Mouse (Mus musculus): ENCODE measurements around the gene Ice1.

The Ice1 gene

GRCm38 (mm10) chr13:70637282-70637661 lies at the start of gene Ice1:
Ice1 (minus strand) TSS chr13:70637634.
- DNase-seq (ENCODE audit: low read depth, low spot score) = peak; percentile 28

GRCm38 (mm10) chr13:70685825-70686224 lies 48.4 kb upstream of the Ice1 start:
- no peak for DNase-seq (ENCODE audit: low read depth, low spot score)

- peak; percentile 26 for DNase-seq (ENCODE audit: low read depth, low spot score)
These were observed 47.7 kb upstream of the Ice1 start for GRCm38 (mm10) chr13:70684976-70685609.

- no peak for DNase-seq (ENCODE audit: low read depth, low spot score)
These were observed 44.2 kb upstream of the Ice1 start for GRCm38 (mm10) chr13:70681411-70682183.

- DNase-seq (ENCODE audit: low read depth, low spot score) = no peak
These were observed 42.9 kb upstream of the Ice1 start for GRCm38 (mm10) chr13:70680316-70680715.

GRCm38 (mm10) chr13:70677689-70678088 lies 40.3 kb upstream of the Ice1 start:
- DNase-seq (ENCODE audit: low read depth, low spot score) = no peak

- DNase-seq (ENCODE audit: low read depth, low spot score) = no peak
These were observed 39.1 kb upstream of the Ice1 start for GRCm38 (mm10) chr13:70676243-70677183.

- no peak for DNase-seq (ENCODE audit: low read depth, low spot score)
These were observed 37.6 kb upstream of the Ice1 start for GRCm38 (mm10) chr13:70674998-70675397.

- DNase-seq (ENCODE audit: low read depth, low spot score) = no peak
These were observed 32.6 kb upstream of the Ice1 start for GRCm38 (mm10) chr13:70670080-70670479.

- DNase-seq (ENCODE audit: low read depth, low spot score) = no peak
These were observed 22.3 kb upstream of the Ice1 start for GRCm38 (mm10) chr13:70659715-70660114.

GRCm38 (mm10) chr13:70656741-70657140 lies 19.3 kb upstream of the Ice1 start:
- no peak for DNase-seq (ENCODE audit: low read depth, low spot score)

- no peak for DNase-seq (ENCODE audit: low read depth, low spot score)
These were observed 18.9 kb upstream of the Ice1 start for GRCm38 (mm10) chr13:70656329-70656728.

- no peak for DNase-seq (ENCODE audit: low read depth, low spot score)
These were observed 18.1 kb upstream of the Ice1 start for GRCm38 (mm10) chr13:70655570-70655969.

GRCm38 (mm10) chr13:70654091-70654770 lies 16.8 kb upstream of the Ice1 start:
- peak; percentile 58 for DNase-seq (ENCODE audit: low read depth, low spot score)

GRCm38 (mm10) chr13:70653457-70653856 lies 16.0 kb upstream of the Ice1 start:
- no peak for DNase-seq (ENCODE audit: low read depth, low spot score)

- peak; percentile 43 for DNase-seq (ENCODE audit: low read depth, low spot score)
These were observed 12.6 kb upstream of the Ice1 start for GRCm38 (mm10) chr13:70650011-70650436.

- no peak for DNase-seq (ENCODE audit: low read depth, low spot score)
These were observed 8.6 kb upstream of the Ice1 start for GRCm38 (mm10) chr13:70645968-70646505.

GRCm38 (mm10) chr13:70644083-70644462 lies 6.6 kb upstream of the Ice1 start:
- no peak for DNase-seq (ENCODE audit: low read depth, low spot score)

GRCm38 (mm10) chr13:70643408-70644082 lies 6.1 kb upstream of the Ice1 start:
- peak; percentile 80 for DNase-seq (ENCODE audit: low read depth, low spot score)

GRCm38 (mm10) chr13:70641941-70642340 lies 4.5 kb upstream of the Ice1 start:
- no peak for DNase-seq (ENCODE audit: low read depth, low spot score)

- DNase-seq (ENCODE audit: low read depth, low spot score) = no peak
These were observed 3.9 kb upstream of the Ice1 start for GRCm38 (mm10) chr13:70641381-70641780.
